Mouse (Mus musculus) lung, postnatal 0 days (tissue): Measurements from ENCODE around the gene Arhgap21. TPM values are rescaled to one million over a fixed set of nuclear protein-coding genes. Genes with fewer than 3 reads are reported as not detected.

ENCODE experiments used
- ATAC-seq: fragments of 200-750 bp; cut with Nextera tagmentation; 2 replicates; pipeline ENCODE4 v1.8.0; 2017; ENCODE audit warnings: moderate library complexity
- DNase-seq: peaks from one replicate; pipeline ENCODE4 v3.0.0-alpha.2; 2016; ENCODE audit warnings: low spot score
- H3K27ac ChIP-seq: fragments of 300-500 bp; sonication (generic); 2 replicates; pipeline ENCODE4 v1.5.1; 2014; ENCODE audit warnings: antibody characterized with exemption, mild to moderate bottlenecking, low read length, mixed read lengths
- H3K27me3 ChIP-seq: fragments of 300-500 bp; sonication (generic); replicated peaks from 2 replicates; pipeline ENCODE4 v1.6.1; 2014; ENCODE audit warnings: low read length, mixed read lengths; ENCODE audit not compliant: insufficient read depth
- H3K36me3 ChIP-seq: fragments of 300-500 bp; sonication (generic); 2 replicates; pipeline ENCODE4 v1.6.1; 2014; ENCODE audit warnings: low read length, mixed read lengths; ENCODE audit not compliant: insufficient read depth
- H3K4me1 ChIP-seq: fragments of 300-500 bp; sonication (generic); 2 replicates; pipeline ENCODE4 v1.6.1; 2014; ENCODE audit warnings: antibody characterized with exemption, low read depth, low read length, mixed read lengths; ENCODE audit not compliant: insufficient read depth
- H3K4me2 ChIP-seq: fragments of 300-500 bp; sonication (generic); replicated peaks from 2 replicates; pipeline ENCODE4 v1.6.1; 2014; ENCODE audit warnings: low read depth, mild to moderate bottlenecking, low read length, moderate library complexity, mixed read lengths
- H3K4me3 ChIP-seq: fragments of 300-500 bp; sonication (generic); 2 replicates; pipeline ENCODE4 v1.5.1; 2014; ENCODE audit warnings: low read depth, low read length
- H3K9ac ChIP-seq: fragments of 300-500 bp; sonication (generic); replicated peaks from 2 replicates; pipeline ENCODE4 v1.6.1; 2014; ENCODE audit warnings: low read depth, mild to moderate bottlenecking
- H3K9me3 ChIP-seq: fragments of 300-500 bp; sonication (generic); 2 replicates; pipeline ENCODE4 v1.6.1; 2016; ENCODE audit warnings: low read length, mixed read lengths
- CTCF ChIP-seq: IDR thresholded peaks from 2 replicates; pipeline ENCODE4 v1.5.1; 2016; ENCODE audit warnings: antibody characterized with exemption, mild to moderate bottlenecking
- EP300 ChIP-seq: IDR thresholded peaks from 2 replicates; pipeline ENCODE4 v1.6.1; 2016; ENCODE audit warnings: antibody characterized with exemption, mild to moderate bottlenecking, control low read depth
- WGBS: fragments of 180-500 bp; shearing (Covaris S2); extraction: QIAGEN DNeasy Blood & Tissue Kit; methylation state at CpG from one replicate; pipeline ENCODE4 v1.1.7; 2014; 5-methylcytosine and 5-hydroxymethylcytosine counted together
- polyA plus RNA-seq: library from polyadenylated mRNA; unstranded; fragments of >200 nt; fragmentation: Nextera tagmentation; extraction: Ambion mirVana; gene quantifications from 2 replicates; pipeline ENCODE4 v1.2.1, GENCODE M21; 2015

The Arhgap21 gene
- polyA plus RNA-seq, 1 experiment from 2014 or later: 9.9 TPM

- H3K9ac ChIP-seq: no peak overlapping the region
- H3K9me3 ChIP-seq: no peaks in the 10 kb centered on the region
- no peak overlapping the region for H3K27ac ChIP-seq
- H3K4me1 ChIP-seq: peaks cover 17% of the 10 kb centered on the region; the same call in 1 of the 2 replicates
- TF ChIP-seq EP300 (no peak), CTCF (no peak)
- no peak overlapping the region for H3K4me3 ChIP-seq
- DNase-seq: peak; percentile 41
- WGBS: 42% methylated on average over 7 of the region's 7 CpGs
- H3K4me2 ChIP-seq: no peak overlapping the region
- H3K27me3 ChIP-seq: no peaks in the 10 kb centered on the region
- peak; percentile 50 for ATAC-seq
- no peaks in the 10 kb centered on the region for H3K36me3 ChIP-seq
Observed at GRCm38 (mm10) chr2:20943730-20944454, 24.8 kb downstream of the Arhgap21 start.

GRCm38 (mm10) chr2:20943222-20943621 lies 25.5 kb downstream of the Arhgap21 start:
- Histone ChIP-seq H3K36me3 (no peaks in the 10 kb centered on the region), H3K4me1 (peaks cover 17% of the 10 kb centered on the region; the same call in 1 of the 2 replicates), H3K27me3 (no peaks in the 10 kb centered on the region), H3K9me3 (no peaks in the 10 kb centered on the region), H3K4me3 (no peak overlapping the region), H3K4me2 (no peak overlapping the region), H3K27ac (no peak overlapping the region), H3K9ac (no peak overlapping the region)
- 5% methylated on average over 5 of the region's 5 CpGs for WGBS
- TF ChIP-seq CTCF: peak; percentile 10; the same call in 1 of the 2 replicates
- TF ChIP-seq EP300: no peak
- peak; percentile 68 for ATAC-seq
- peak; percentile 67 for DNase-seq

- H3K27ac ChIP-seq: no peak overlapping the region; the same call in 1 of the 2 replicates
- DNase-seq (peak; percentile 27), ATAC-seq (peak; percentile 40; the same call in 1 of the 2 replicates)
- H3K36me3 ChIP-seq: no peaks in the 10 kb centered on the region
- H3K9me3 ChIP-seq: no peaks in the 10 kb centered on the region
- no peak for TF ChIP-seq EP300
- TF ChIP-seq CTCF: no peak
- no peaks in the 10 kb centered on the region for H3K27me3 ChIP-seq
- H3K4me2 ChIP-seq: no peak overlapping the region
- no peak overlapping the region for H3K9ac ChIP-seq
- H3K4me3 ChIP-seq: no peak overlapping the region
- peaks cover 17% of the 10 kb centered on the region; the same call in 1 of the 2 replicates for H3K4me1 ChIP-seq
- WGBS: 38% methylated on average over 10 of the region's 10 CpGs
Observed at GRCm38 (mm10) chr2:20942434-20943198, 26.1 kb downstream of the Arhgap21 start.

- no peaks in the 10 kb centered on the region for H3K27me3 ChIP-seq
- H3K4me1 ChIP-seq: peaks cover 17% of the 10 kb centered on the region; the same call in 1 of the 2 replicates
- no peaks in the 10 kb centered on the region for H3K36me3 ChIP-seq
- ATAC-seq: no peak
- TF ChIP-seq CTCF (no peak), EP300 (no peak)
- H3K4me3 ChIP-seq: no peak overlapping the region
- no peak for DNase-seq
- H3K4me2 ChIP-seq: no peak overlapping the region
- H3K9ac ChIP-seq: no peak overlapping the region
- H3K27ac ChIP-seq: no peak overlapping the region
- H3K9me3 ChIP-seq: no peaks in the 10 kb centered on the region
Observed at GRCm38 (mm10) chr2:20941105-20941504, 27.6 kb downstream of the Arhgap21 start.

GRCm38 (mm10) chr2:20939367-20939766 lies 29.3 kb downstream of the Arhgap21 start:
- 42% methylated on average over 3 of the region's 3 CpGs for WGBS
- TF ChIP-seq CTCF (no peak), EP300 (peak; percentile 57; the same call in 1 of the 2 replicates)
- DNase-seq: peak; percentile 66
- Histone ChIP-seq H3K27ac (no peak overlapping the region), H3K4me2 (no peak overlapping the region), H3K36me3 (no peaks in the 10 kb centered on the region), H3K4me1 (peaks cover 17% of the 10 kb centered on the region; the same call in 1 of the 2 replicates), H3K4me3 (no peak overlapping the region), H3K27me3 (no peaks in the 10 kb centered on the region), H3K9ac (no peak overlapping the region), H3K9me3 (no peaks in the 10 kb centered on the region)
- peak; percentile 81 for ATAC-seq

GRCm38 (mm10) chr2:20936609-20937221 lies 32.0 kb downstream of the Arhgap21 start:
- TF ChIP-seq CTCF: no peak
- TF ChIP-seq EP300: peak; percentile 77
- no peak overlapping the region for H3K9ac ChIP-seq
- no peak overlapping the region for H3K4me2 ChIP-seq
- no peak overlapping the region for H3K4me3 ChIP-seq
- peak; percentile 46; the same call in 1 of the 2 replicates for ATAC-seq
- H3K4me1 ChIP-seq: peaks cover 4% of the 10 kb centered on the region; the same call in 1 of the 2 replicates
- no peaks in the 10 kb centered on the region for H3K36me3 ChIP-seq
- H3K27me3 ChIP-seq: no peaks in the 10 kb centered on the region
- H3K9me3 ChIP-seq: no peaks in the 10 kb centered on the region
- H3K27ac ChIP-seq: no peak overlapping the region
- 46% methylated on average over 4 of the region's 4 CpGs for WGBS
- no peak for DNase-seq
